8 mouse cellular contexts compared by ENCODE assay signal in genomic region chr12:55489986-55490721, GRCm38 (mm10). TPM values are rescaled to one million over a fixed set of nuclear protein-coding genes. Genes with fewer than 3 reads are reported as not detected.
DNase-seq lines count a peak whose midpoint lies in the region; ATAC-seq and TF ChIP-seq lines count a peak whose summit lies in the region.

No protein-coding gene starts in this region.

- TF ChIP-seq EP300 in heart, postnatal 0 days (IDR thresholded peaks at IDR 0.05; ENCODE audit: low read depth), result no peak
- TF ChIP-seq EP300 in stomach, postnatal 0 days (optimal IDR thresholded peaks at IDR 0.05), result no peak

- peak overlapping the region; percentile 100; the same call in 1 of the 2 replicates for H3K27ac ChIP-seq in heart, postnatal 0 days (ENCODE audit: low read depth)
- H3K27ac ChIP-seq in heart, embryonic 11.5 days (ENCODE audit: low read depth, low read length), result no peak overlapping the region
- H3K27ac ChIP-seq in thymus, adult 2 months (ENCODE audit: control insufficient read depth, insufficient read depth, low read length), result peak overlapping the region; percentile 78
- no peak overlapping the region for H3K27ac ChIP-seq in liver, embryonic 11.5 days (ENCODE audit: low read depth, low read length)
- H3K27ac ChIP-seq in stomach, postnatal 0 days (replicated peaks), result peak overlapping the region; percentile 65

- H3K4me1 ChIP-seq in heart, postnatal 0 days (ENCODE audit: control insufficient read depth, insufficient read depth), result peaks cover 27% of the 10 kb centered on the region
- H3K4me1 ChIP-seq in heart, embryonic 11.5 days (ENCODE audit: control insufficient read depth, insufficient read depth, low read length), result peaks cover 16% of the 10 kb centered on the region
- peaks cover 38% of the 10 kb centered on the region for H3K4me1 ChIP-seq in thymus, adult 2 months (replicated peaks; ENCODE audit: control insufficient read depth, insufficient read depth, low read length)
- H3K4me1 ChIP-seq in liver, embryonic 11.5 days (replicated peaks; ENCODE audit: control insufficient read depth, insufficient read depth, low read length), result peaks cover 14% of the 10 kb centered on the region
- H3K4me1 ChIP-seq in stomach, postnatal 0 days (replicated peaks; ENCODE audit: control insufficient read depth, insufficient read depth), result peaks cover 3% of the 10 kb centered on the region; the same call in 1 of the 2 replicates

- H3K36me3 ChIP-seq in heart, postnatal 0 days (replicated peaks; ENCODE audit: control insufficient read depth, insufficient read depth, low read length), result peaks cover 37% of the 10 kb centered on the region
- H3K36me3 ChIP-seq in heart, embryonic 11.5 days (ENCODE audit: control insufficient read depth, insufficient read depth, low read length), result peaks cover 17% of the 10 kb centered on the region
- peaks cover 38% of the 10 kb centered on the region for H3K36me3 ChIP-seq in thymus, adult 2 months (ENCODE audit: control insufficient read depth, insufficient read depth, low read length)
- peaks cover 7% of the 10 kb centered on the region; the same call in 1 of the 2 replicates for H3K36me3 ChIP-seq in liver, embryonic 11.5 days (ENCODE audit: control insufficient read depth, insufficient read depth, low read length)
- peaks cover 23% of the 10 kb centered on the region for H3K36me3 ChIP-seq in stomach, postnatal 0 days (ENCODE audit: control insufficient read depth, insufficient read depth, low read length)

- H3K9me3 ChIP-seq in heart, postnatal 0 days (replicated peaks; ENCODE audit: control insufficient read depth, low read length), result no peaks in the 10 kb centered on the region
- no peaks in the 10 kb centered on the region for H3K9me3 ChIP-seq in heart, embryonic 11.5 days (replicated peaks; ENCODE audit: control insufficient read depth, low read length)
- no peaks in the 10 kb centered on the region for H3K9me3 ChIP-seq in liver, embryonic 11.5 days (ENCODE audit: control insufficient read depth, low read length)
- H3K9me3 ChIP-seq in stomach, postnatal 0 days (ENCODE audit: control insufficient read depth, low read length), result no peaks in the 10 kb centered on the region

- no peak for TF ChIP-seq POLR2A in thymus, adult 2 months (IDR thresholded peaks at IDR 0.05; ENCODE audit: control insufficient read depth, extremely low read depth, insufficient read depth, low read length, poor library complexity)

- peak overlapping the region; percentile 83 for H3K4me2 ChIP-seq in heart, postnatal 0 days (ENCODE audit: low read depth, low read length)
- H3K4me2 ChIP-seq in heart, embryonic 11.5 days, result no peak overlapping the region; the same call in 1 of the 2 replicates
- H3K4me2 ChIP-seq in liver, embryonic 11.5 days, result peak overlapping the region; percentile 26
- peak overlapping the region; percentile 93 for H3K4me2 ChIP-seq in stomach, postnatal 0 days (replicated peaks; ENCODE audit: low read depth)

- H3K27me3 ChIP-seq in heart, postnatal 0 days (ENCODE audit: control insufficient read depth, insufficient read depth, low read length), result no peaks in the 10 kb centered on the region
- no peaks in the 10 kb centered on the region for H3K27me3 ChIP-seq in heart, embryonic 11.5 days (ENCODE audit: control insufficient read depth, insufficient read depth, low read length)
- H3K27me3 ChIP-seq in thymus, adult 2 months (ENCODE audit: control insufficient read depth, insufficient read depth, low read length), result no peaks in the 10 kb centered on the region
- H3K27me3 ChIP-seq in liver, embryonic 11.5 days (replicated peaks; ENCODE audit: control insufficient read depth, insufficient read depth, low read length), result no peaks in the 10 kb centered on the region
- H3K27me3 ChIP-seq in stomach, postnatal 0 days (ENCODE audit: control insufficient read depth, insufficient read depth, low read length), result no peaks in the 10 kb centered on the region

- no peak for ATAC-seq in heart, postnatal 0 days (ENCODE audit: insufficient read depth, low read depth)
- no peak for ATAC-seq in heart, embryonic 11.5 days (replicated peaks; ENCODE audit: insufficient number of reproducible peaks, low FRiP score, low TSS enrichment)
- no peak for ATAC-seq in liver, embryonic 11.5 days (replicated peaks; ENCODE audit: low FRiP score)
- ATAC-seq in stomach, postnatal 0 days (ENCODE audit: low FRiP score, low TSS enrichment), result no peak

- peak overlapping the region; percentile 94; the same call in 1 of the 2 replicates for H3K9ac ChIP-seq in heart, postnatal 0 days (replicated peaks; ENCODE audit: low read depth, low read length)
- H3K9ac ChIP-seq in heart, embryonic 11.5 days (ENCODE audit: low read depth, low read length), result no peak overlapping the region
- no peak overlapping the region for H3K9ac ChIP-seq in liver, embryonic 11.5 days (ENCODE audit: low read depth, low read length)
- H3K9ac ChIP-seq in stomach, postnatal 0 days (ENCODE audit: low read length), result no peak overlapping the region

- WGBS in heart, postnatal 0 days, result 72% methylated on average over 14 of the region's 14 CpGs
- 86% methylated on average over 14 of the region's 14 CpGs for WGBS in heart, embryonic 11.5 days (ENCODE audit: insufficient replicate concordance)
- 81% methylated on average over 14 of the region's 14 CpGs for WGBS in thymus, adult 2 months
- 83% methylated on average over 14 of the region's 14 CpGs for WGBS in liver, embryonic 11.5 days
- WGBS in stomach, postnatal 0 days, result 52% methylated on average over 14 of the region's 14 CpGs

- no peak for TF ChIP-seq CTCF in heart, postnatal 0 days (IDR thresholded peaks at IDR 0.05; ENCODE audit: low read depth)
- no peak for TF ChIP-seq CTCF in thymus, adult 2 months (IDR thresholded peaks at IDR 0.05; ENCODE audit: borderline replicate concordance, control insufficient read depth, extremely low read depth, insufficient read depth, low read length, poor library complexity)
- TF ChIP-seq CTCF in stomach, postnatal 0 days (IDR thresholded peaks at IDR 0.05; ENCODE audit: low read depth), result no peak

- no peak for DNase-seq in heart, postnatal 0 days (ENCODE audit: low spot score)
- DNase-seq in thymus, adult 2 months, result no peak
- DNase-seq in thymus, postnatal 0 days (ENCODE audit: low spot score), result no peak
- no peak for DNase-seq in liver, embryonic 11.5 days (ENCODE audit: low spot score)
- DNase-seq in stomach, postnatal 0 days (ENCODE audit: low spot score), result no peak
- no peak for DNase-seq in frontal cortex, postnatal 36 days (ENCODE audit: low spot score in 2 of 2)
- DNase-seq in right cerebral cortex, adult 18-20 months, result no peak

- H3K4me3 ChIP-seq in heart, postnatal 0 days (ENCODE audit: low read depth, low read length), result peak overlapping the region; percentile 82
- H3K4me3 ChIP-seq in heart, embryonic 11.5 days (ENCODE audit: low read depth, low read length), result no peak overlapping the region
- H3K4me3 ChIP-seq in thymus, adult 2 months (ENCODE audit: control insufficient read depth, insufficient read depth, low read length), result peak overlapping the region; percentile 79
- H3K4me3 ChIP-seq in liver, embryonic 11.5 days (ENCODE audit: low read depth, low read length), result no peak overlapping the region
- peak overlapping the region; percentile 97 for H3K4me3 ChIP-seq in stomach, postnatal 0 days (ENCODE audit: low read depth, low read length)

RNA-seq across cellular contexts. Expression of gene Nfkbia, which starts 2.3 kb away (rescaled TPM):
- 65.1 and 108 TPM in 2 replicates for total RNA-seq in heart, postnatal 0 days (2014; rRNA removed; ENCODE audit: low replicate concordance)
- polyA plus RNA-seq in heart, postnatal 0 days (2015; fragmentation: Nextera tagmentation; extraction: Ambion mirVana), result 67.1 and 72.4 TPM in 2 replicates
- polyA plus RNA-seq in heart, embryonic 11.5 days (2014; fragmentation: Nextera tagmentation; extraction: Ambion mirVana), result 42.6 and 52.2 TPM in 2 replicates
- 613 and 674 TPM in 2 replicates for polyA plus RNA-seq in thymus, adult 2 months (2012; rRNA removed)
- polyA plus RNA-seq in thymus, postnatal 0 days (2015; fragmentation: Nextera tagmentation; extraction: Ambion mirVana), result 296 and 339 TPM in 2 replicates
- polyA plus RNA-seq in liver, embryonic 11.5 days (2014; fragmentation: Nextera tagmentation; extraction: Ambion mirVana), result 25.8 TPM in 2 replicates
- polyA plus RNA-seq in stomach, postnatal 0 days (2015; fragmentation: Nextera tagmentation; extraction: Ambion mirVana), result 110 and 119 TPM in 2 replicates

Comparison
In these comparisons a context has a peak if more than half of its experiments do, and no peak if none do; other contexts are left out.
1. H3K27ac ChIP-seq: peak in heart, postnatal 0 days (single experiment), thymus, adult 2 months (single experiment) and stomach, postnatal 0 days (single experiment); none in heart, embryonic 11.5 days (single experiment) and liver, embryonic 11.5 days (single experiment).
2. H3K4me3 ChIP-seq: peak in heart, postnatal 0 days (single experiment), thymus, adult 2 months (single experiment) and stomach, postnatal 0 days (single experiment); none in heart, embryonic 11.5 days (single experiment) and liver, embryonic 11.5 days (single experiment).